Mouse (Mus musculus) CD4-positive helper T cell, adult 2 months (primary cell): ENCODE measurements at regions not wholly inside any gene's neighbourhood (a gene's known extent, or its start where the extent isn't known, plus 50 kb on each side); places are given as distances from the start of the nearest gene placed in this dataset.
A peak's percentile ranks its signal among the peaks of the same experiment; 100 is the strongest.

Source experiments
- DNase-seq: peaks from one replicate; pipeline ENCODE4 v3.0.0-alpha.2; 2012; ENCODE audit warnings: low read depth, missing footprints, low spot score

- DNase-seq: no peak
Observed at GRCm38 (mm10) chr4:75466880-75467327, 188.8 kb upstream of the Dmac1 start.

GRCm38 (mm10) chr4:75463579-75463978, 185.5 kb upstream of the Dmac1 start:
- DNase-seq: no peak

DNA sequence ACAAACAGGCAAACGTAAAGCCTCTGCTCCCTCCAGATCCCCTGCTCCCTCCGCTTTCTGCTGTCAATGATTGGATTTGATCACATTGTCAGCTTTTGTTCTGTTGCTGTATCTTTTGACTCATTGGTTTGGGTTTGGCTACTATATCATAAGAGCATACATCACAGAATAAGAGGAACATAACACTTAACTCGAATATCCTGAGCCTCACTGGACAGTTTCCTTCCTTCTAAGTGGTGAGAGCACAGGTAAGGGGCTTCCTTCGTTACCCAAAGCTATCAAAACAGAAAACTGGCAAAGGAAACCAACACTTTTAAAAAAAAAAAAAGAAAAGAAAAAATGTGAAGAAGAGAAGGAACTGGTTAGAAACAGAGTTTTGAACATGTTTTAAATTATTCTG, 171.4 kb upstream of the Dmac1 start:
- DNase-seq: no peak

- no peak for DNase-seq
Observed at GRCm38 (mm10) chr4:75423296-75423695, 145.2 kb upstream of the Dmac1 start.

- peak; percentile 14 for DNase-seq
Observed at GRCm38 (mm10) chr4:75400754-75401153, 122.6 kb upstream of the Dmac1 start.

DNA sequence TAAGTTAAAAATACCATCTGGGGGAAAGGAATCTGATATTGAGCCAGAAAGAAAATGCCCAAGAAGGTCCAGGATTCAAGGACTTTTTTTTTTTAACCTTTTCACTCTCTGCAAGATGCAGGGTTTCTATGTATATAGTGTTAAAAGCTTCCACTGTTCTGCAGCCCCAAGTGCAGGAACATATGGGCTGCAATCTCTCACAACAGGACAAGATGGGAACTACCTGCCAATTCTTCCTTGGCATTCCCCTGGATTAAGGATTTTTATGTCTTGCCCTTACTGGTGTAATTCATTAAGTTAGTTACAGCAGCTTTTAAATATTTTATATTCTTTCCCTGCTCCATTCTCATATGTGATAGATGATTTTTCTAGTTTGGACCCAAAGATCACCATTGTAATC, 116.9 kb upstream of the Dmac1 start:
- DNase-seq: no peak

DNA sequence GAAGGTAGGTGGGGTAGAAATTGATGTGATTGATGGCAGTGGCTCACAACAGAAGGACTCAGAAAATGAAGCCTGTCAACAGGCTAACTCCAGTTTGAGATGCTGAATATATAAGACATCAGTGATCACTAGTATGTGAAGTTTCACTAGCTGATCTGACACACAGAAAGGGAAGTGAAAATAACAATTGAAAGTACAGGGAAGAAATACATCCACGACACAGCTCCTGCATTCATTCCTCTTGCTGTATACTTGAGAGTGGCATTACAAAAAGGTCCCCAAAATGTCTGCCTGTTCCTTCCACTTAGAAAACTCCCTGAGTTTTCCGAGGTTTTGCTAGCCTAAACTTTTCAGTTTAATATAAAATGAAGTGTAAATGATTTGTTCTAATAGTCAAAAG, 116.2 kb upstream of the Dmac1 start:
- no peak for DNase-seq

GRCm38 (mm10) chr4:75386271-75386938, 108.3 kb upstream of the Dmac1 start:
- DNase-seq: no peak

- DNase-seq: no peak
Observed at GRCm38 (mm10) chr4:75359496-75359895, 81.4 kb upstream of the Dmac1 start.

DNA sequence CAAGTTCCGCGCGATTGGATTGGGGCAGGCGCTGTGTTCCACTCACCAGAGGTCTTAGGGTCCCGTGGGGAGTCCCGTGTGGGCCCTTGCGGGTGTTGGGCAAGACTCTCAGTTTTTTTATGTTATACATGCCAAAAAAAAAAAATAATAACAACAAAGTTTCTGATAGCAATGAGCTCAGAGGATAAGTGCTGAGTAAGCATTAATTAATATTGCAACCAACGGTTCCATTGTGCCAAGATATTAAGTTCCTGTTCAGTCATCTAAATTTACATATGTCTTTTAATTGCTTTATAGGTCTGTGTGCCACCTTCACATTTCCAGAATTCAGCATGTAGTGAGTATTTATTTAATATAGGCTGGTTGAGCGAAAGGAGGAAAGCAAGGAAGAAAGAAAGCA, 77.5 kb upstream of the Dmac1 start:
- no peak for DNase-seq

- no peak for DNase-seq
Observed at GRCm38 (mm10) chr4:75334496-75334895, 56.4 kb upstream of the Dmac1 start.

DNA sequence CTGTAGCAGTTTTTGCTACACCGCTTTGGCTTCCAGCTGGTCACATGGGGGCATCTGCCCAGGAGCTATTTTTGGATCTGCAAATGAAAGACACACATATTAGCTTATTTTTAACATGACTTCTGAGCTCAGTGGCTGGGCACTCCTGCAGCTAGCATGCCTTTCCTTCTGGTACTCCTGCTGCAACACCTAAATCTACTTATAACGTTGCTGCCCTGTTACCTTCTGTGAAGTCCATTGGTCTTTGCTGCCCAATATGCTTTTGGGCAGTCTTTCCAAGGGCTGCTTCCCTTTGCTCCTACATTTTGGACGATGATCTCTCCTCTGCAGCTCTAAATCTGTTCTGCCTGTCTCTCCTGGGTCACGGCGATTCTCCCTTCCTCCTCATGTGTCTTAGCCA, 54.7 kb upstream of the Dmac1 start:
- DNase-seq: no peak

DNA sequence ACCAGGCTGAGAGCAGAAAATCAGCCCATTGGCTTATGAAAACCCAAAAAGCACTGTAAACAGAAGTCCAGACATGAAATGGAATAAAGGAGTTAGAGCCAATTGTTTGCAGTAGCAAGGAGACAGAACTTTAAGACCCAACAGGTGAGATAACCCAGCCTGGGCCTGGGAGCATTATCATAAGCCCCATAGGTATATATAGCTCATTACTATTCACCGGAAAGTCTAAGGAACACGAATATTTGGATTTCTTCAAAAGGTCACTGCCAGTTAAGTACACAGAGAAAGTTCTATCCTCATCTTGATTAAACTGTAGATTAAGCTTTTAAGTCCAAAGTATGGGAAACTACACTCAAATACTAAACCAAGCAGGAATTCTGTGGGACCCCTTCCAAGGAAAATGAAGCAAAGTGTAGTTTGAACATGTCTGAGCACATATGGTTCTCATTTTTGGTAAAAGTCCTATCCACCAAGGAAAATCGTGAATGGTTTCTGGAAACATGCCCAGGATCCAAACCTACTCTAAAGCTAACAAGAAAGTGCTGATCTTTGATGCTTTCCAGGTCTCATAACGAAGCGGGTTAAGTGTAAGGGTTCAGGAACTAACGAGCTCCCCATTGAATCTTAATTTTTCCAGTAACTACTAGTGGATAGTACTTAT, 51.5 kb upstream of the Dmac1 start:
- DNase-seq: no peak
